ENCODE assay signal across 17 mouse cellular contexts in genomic region chr16:18568599-18568998, GRCm38 (mm10). TPM values are rescaled to one million over a fixed set of nuclear protein-coding genes. Genes with fewer than 3 reads are reported as not detected.
"Had no signal": no experiment of that assay in that cellular context is flagged by ENCODE, and none has a peak within 500 bp of the region (broad histone marks: within the 10 kb centered on the region; RNA-seq: fewer than 3 reads in every experiment).

No protein-coding gene starts in this region.

- H3K27ac ChIP-seq: neural tube, embryonic 12.5 days; neural tube, embryonic 13.5 days; stomach, embryonic 15.5 days; stomach, postnatal 0 days had no signal

- H3K9ac ChIP-seq: neural tube, embryonic 12.5 days; neural tube, embryonic 13.5 days; stomach, embryonic 15.5 days had no signal

- H3K9me3 ChIP-seq: neural tube, embryonic 12.5 days; neural tube, embryonic 13.5 days; stomach, embryonic 15.5 days had no signal

- H3K36me3 ChIP-seq: stomach, embryonic 15.5 days had no signal

- H3K4me3 ChIP-seq: neural tube, embryonic 12.5 days; neural tube, embryonic 13.5 days; stomach, embryonic 15.5 days had no signal

- H3K4me1 ChIP-seq: neural tube, embryonic 12.5 days; neural tube, embryonic 13.5 days; stomach, embryonic 15.5 days had no signal

- H3K4me2 ChIP-seq: neural tube, embryonic 12.5 days; neural tube, embryonic 13.5 days; stomach, embryonic 15.5 days had no signal

- DNase-seq: retina, postnatal 1 day; right cerebral cortex, adult 18-20 months; right cerebral cortex, postnatal 14 days; right cerebral cortex, postnatal 25 days; right cerebral cortex, postnatal 4 days; spleen, adult 18-20 months; thymus, adult 18-20 months; thymus, adult 2 months; thymus, postnatal 14 days; thymus, postnatal 25 days; thymus, postnatal 36 days; thymus, postnatal 4 days had no signal

- H3K27me3 ChIP-seq: neural tube, embryonic 12.5 days; stomach, embryonic 15.5 days had no signal

RNA-seq across cellular contexts. Expression of gene Gm49601, which starts 57.6 kb away (rescaled TPM):
- polyA plus RNA-seq: thymus, postnatal 0 days had no signal
